In genomic region chr11:43203580-43203979, GRCm38 (mm10) we compare ENCODE assay signal across 18 mouse cellular contexts. TPM values are rescaled to one million over a fixed set of nuclear protein-coding genes. Genes with fewer than 3 reads are reported as not detected.
DNase-seq lines count a peak whose midpoint lies in the region; ATAC-seq lines count a peak whose summit lies in the region.
"Had no signal": no experiment of that assay in that cellular context is flagged by ENCODE, and none has a peak within 500 bp of the region (broad histone marks: within the 10 kb centered on the region; RNA-seq: fewer than 3 reads in every experiment).

No protein-coding gene starts in this region.

- H3K4me1 ChIP-seq in forebrain, embryonic 15.5 days, result peaks cover 10% of the 10 kb centered on the region
- H3K4me1 ChIP-seq: liver, embryonic 15.5 days; megakaryocyte, embryonic 14.5 days; neural tube, embryonic 13.5 days had no signal

- 25% methylated on average over 3 of the region's 3 CpGs for WGBS in forebrain, embryonic 15.5 days

- H3K27ac ChIP-seq in forebrain, embryonic 15.5 days (replicated peaks), result no peak overlapping the region
- H3K27ac ChIP-seq: liver, embryonic 15.5 days; neural tube, embryonic 13.5 days had no signal

- no peak overlapping the region for H3K4me3 ChIP-seq in forebrain, embryonic 15.5 days
- H3K4me3 ChIP-seq: liver, embryonic 15.5 days; megakaryocyte, embryonic 14.5 days; neural tube, embryonic 13.5 days had no signal

- peak; percentile 53 to 58 for DNase-seq in cerebellum, postnatal 14 days
- no peak for DNase-seq in cerebellum, postnatal 36 days
- peak; percentile 43 for DNase-seq in left cerebral cortex, postnatal 4 days
- DNase-seq in left cerebral cortex, adult 9 months (ENCODE audit: low spot score in 2 of 2), result no peak
- DNase-seq in adrenal gland, postnatal 14 days, result peak; percentile 37
- DNase-seq: cerebellum, adult 2 months; gastrocnemius, postnatal 14 days; heart, postnatal 10 days; kidney, adult 18-20 months; kidney, postnatal 14 days; lung, postnatal 10 days; thymus, postnatal 4 days had no signal

- H3K9me3 ChIP-seq in forebrain, embryonic 15.5 days, result no peaks in the 10 kb centered on the region
- H3K9me3 ChIP-seq: liver, embryonic 15.5 days; megakaryocyte, embryonic 14.5 days; neural tube, embryonic 13.5 days had no signal

- intact Hi-C loops in left cerebral cortex, postnatal 4 days (cut with DNase I), result no loop called here

- H3K36me3 ChIP-seq in forebrain, embryonic 15.5 days, result no peaks in the 10 kb centered on the region
- H3K36me3 ChIP-seq: liver, embryonic 15.5 days; neural tube, embryonic 13.5 days had no signal

- peak; percentile 81 for ATAC-seq in forebrain, embryonic 15.5 days (replicated peaks)
- ATAC-seq in CD4-positive, CD25-positive, alpha-beta regulatory T cell, adult 4 months, result no peak

- 0 out of 2 replicates have a peak, but pooled peaks cover 6% of the 10 kb centered on the region for H3K27me3 ChIP-seq in forebrain, embryonic 15.5 days
- H3K27me3 ChIP-seq: liver, embryonic 15.5 days; megakaryocyte, embryonic 14.5 days; neural tube, embryonic 13.5 days had no signal

- H3K4me2 ChIP-seq in forebrain, embryonic 15.5 days (replicated peaks), result no peak overlapping the region; the same call in 1 of the 2 replicates
- H3K4me2 ChIP-seq: liver, embryonic 15.5 days; neural tube, embryonic 13.5 days had no signal

- no peak overlapping the region for H3K9ac ChIP-seq in forebrain, embryonic 15.5 days (replicated peaks)
- H3K9ac ChIP-seq: liver, embryonic 15.5 days; neural tube, embryonic 13.5 days had no signal

RNA-seq across cellular contexts. Expression of gene Atp10b, which starts 53.9 kb away (rescaled TPM):
- 1 to 10 TPM; 2.2 to 2.3 TPM for total RNA-seq in left cerebral cortex, postnatal 4 days (2021)
- total RNA-seq in adrenal gland, postnatal 14 days (2021), result 0.07 TPM in 1 of 2 replicates, not detected in the other
- polyA plus RNA-seq in forebrain, embryonic 15.5 days (2015; fragmentation: Nextera tagmentation; extraction: Ambion mirVana), result 0.13 and 0.23 TPM in 2 replicates
- not detected for polyA plus RNA-seq in CD4-positive, CD25-positive, alpha-beta regulatory T cell, adult 4 months (2017; shearing (Covaris generic))
- total RNA-seq: heart, postnatal 10 days; monocyte, adult 5-6 weeks had no signal

Comparison
In these comparisons a context has a peak if more than half of its experiments do, and no peak if none do; other contexts are left out.
1. DNase-seq: peak in cerebellum, postnatal 14 days (2 of 2), left cerebral cortex, postnatal 4 days (single experiment) and adrenal gland, postnatal 14 days (single experiment); none in cerebellum, postnatal 36 days (0 of 2) and left cerebral cortex, adult 9 months (0 of 2).